Mouse (Mus musculus) G1E (cell line): Measurements from ENCODE around the gene Hpd. TPM values are rescaled to one million over a fixed set of nuclear protein-coding genes. Genes with fewer than 3 reads are reported as not detected.

Source experiments
- ATAC-seq: 2 replicates; pipeline ENCODE4 v1.8.0; 2016; ENCODE audit warnings: mild to moderate bottlenecking; ENCODE audit not compliant: insufficient number of reproducible peaks, poor library complexity, low FRiP score, severe bottlenecking; ENCODE audit errors: extremely low read depth
- DNase-seq: peaks from one replicate; pipeline ENCODE4 v3.0.0; 2012; ENCODE audit warnings: low spot score
- H3K27me3 ChIP-seq: 2 replicates; pipeline ENCODE4 v1.6.1; 2012; ENCODE audit warnings: mild to moderate bottlenecking, low read length, inconsistent platforms; ENCODE audit not compliant: insufficient read depth
- H3K36me3 ChIP-seq: replicated peaks from 2 replicates; pipeline ENCODE3; 2012; ENCODE audit warnings: mild to moderate bottlenecking, inconsistent platforms
- H3K4me1 ChIP-seq: 2 replicates; pipeline ENCODE4 v1.6.1; 2012; ENCODE audit warnings: low read depth, low read length, inconsistent platforms, mixed read lengths; ENCODE audit not compliant: insufficient read depth
- H3K4me3 ChIP-seq: 2 replicates; pipeline ENCODE4 v1.5.1; 2012; ENCODE audit warnings: low read depth, mild to moderate bottlenecking, inconsistent platforms, low read length, moderate library complexity, mixed read lengths
- H3K9me3 ChIP-seq: replicated peaks from 2 replicates; pipeline ENCODE4 v1.6.1; 2012; ENCODE audit warnings: inconsistent platforms
- CTCF ChIP-seq: IDR thresholded peaks from 2 replicates; pipeline ENCODE4 v1.5.1; 2012; ENCODE audit warnings: low read depth, low read length, inconsistent platforms, mixed read lengths
- GATA1 ChIP-seq: IDR thresholded peaks from 2 replicates; pipeline ENCODE4 v1.6.1; 2012; ENCODE audit warnings: borderline replicate concordance, low read length, inconsistent platforms, mixed read lengths
- GATA2 ChIP-seq: IDR thresholded peaks from 2 replicates; pipeline ENCODE4 v1.6.1; 2012; ENCODE audit warnings: low read depth, low read length, inconsistent platforms, borderline replicate concordance
- POLR2AphosphoS5 ChIP-seq: IDR thresholded peaks from 2 replicates; pipeline ENCODE4 v1.6.1; 2012; ENCODE audit warnings: low read depth, low read length, inconsistent platforms; ENCODE audit not compliant: insufficient replicate concordance
- TAL1 ChIP-seq: conservative IDR thresholded peaks from 2 replicates; pipeline ENCODE4 v1.6.1; 2012; ENCODE audit warnings: low read depth, low read length, inconsistent platforms, mixed read lengths
- polyA plus RNA-seq: library from polyadenylated mRNA; stranded (reverse); fragments of >175 nt; gene quantifications from 2 replicates; pipeline ENCODE4 v1.2.3, GENCODE M21; 2012
- total RNA-seq, 2 experiments: library from RNA; stranded (forward) in 1 of 2; stranded (reverse) in 1 of 2; fragments of 200-1000 nt in 1 of 2; fragments of >200 nt in 1 of 2; fragmentation: Nextera tagmentation in 1 of 2; gene quantifications; 2 replicates each; pipeline ENCODE4 v1.2.3; 2014 to 2017

The Hpd gene
- total and polyA plus RNA-seq, 3 experiments: not detected

DNA sequence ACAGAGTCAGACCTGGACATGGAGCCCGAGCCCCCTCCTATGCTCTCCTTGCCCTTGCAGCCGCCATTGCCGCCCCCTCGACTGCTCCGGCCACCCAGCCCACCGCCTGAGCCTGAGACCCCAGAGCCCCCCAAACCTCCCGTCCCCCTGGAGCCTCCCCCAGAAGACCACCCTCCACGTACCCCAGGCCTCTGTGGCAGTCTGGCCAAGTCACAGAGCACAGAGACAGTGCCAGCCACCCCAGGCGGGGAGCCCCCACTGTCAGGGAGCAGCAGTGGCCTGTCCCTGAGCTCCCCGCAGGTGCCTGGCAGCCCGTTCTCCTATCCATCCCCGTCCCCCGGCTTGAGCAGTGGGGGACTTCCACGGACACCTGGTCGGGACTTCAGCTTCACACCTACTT lies 22.7 kb downstream of the Hpd start:
- no peak for DNase-seq
- no peak overlapping the region for H3K4me3 ChIP-seq
- H3K36me3 ChIP-seq: peaks cover 97% of the 10 kb centered on the region
- ATAC-seq: no peak
- TF ChIP-seq POLR2AphosphoS5 (no peak), GATA2 (no peak), TAL1 (no peak), CTCF (no peak), GATA1 (no peak)
- H3K27me3 ChIP-seq: no peaks in the 10 kb centered on the region; the same call in 1 of the 2 replicates
- no peaks in the 10 kb centered on the region for H3K9me3 ChIP-seq
- peaks cover 31% of the 10 kb centered on the region for H3K4me1 ChIP-seq

DNA sequence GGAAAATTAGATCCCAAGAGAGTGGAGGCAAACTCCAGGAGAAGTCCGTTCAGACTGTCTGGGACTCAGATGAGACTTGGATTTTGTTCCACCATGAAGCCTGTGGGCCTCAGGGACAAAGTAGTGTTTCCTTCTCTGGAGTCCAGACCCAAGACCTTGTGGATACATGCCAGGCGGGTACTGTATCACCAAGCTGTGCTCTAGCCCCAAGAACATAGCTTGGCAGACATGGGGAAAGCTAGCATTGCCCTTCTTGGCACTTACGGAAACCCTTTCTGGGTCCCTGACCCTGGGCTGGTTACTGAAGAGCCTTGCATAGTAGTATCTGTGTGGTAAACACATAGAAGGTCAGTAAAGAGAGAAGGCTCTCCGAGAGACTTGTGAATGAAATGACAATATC lies 23.1 kb downstream of the Hpd start:
- H3K9me3 ChIP-seq: no peaks in the 10 kb centered on the region
- ATAC-seq (no peak), DNase-seq (no peak)
- H3K4me3 ChIP-seq: no peak overlapping the region
- peaks cover 31% of the 10 kb centered on the region for H3K4me1 ChIP-seq
- peaks cover 97% of the 10 kb centered on the region for H3K36me3 ChIP-seq
- H3K27me3 ChIP-seq: no peaks in the 10 kb centered on the region; the same call in 1 of the 2 replicates
- no peak for TF ChIP-seq GATA1
- TF ChIP-seq TAL1: no peak
- no peak for TF ChIP-seq GATA2
- TF ChIP-seq CTCF: no peak
- TF ChIP-seq POLR2AphosphoS5: no peak

GRCm38 (mm10) chr5:123157972-123158371 lies 24.6 kb downstream of the Hpd start:
- no peak overlapping the region for H3K4me3 ChIP-seq
- peaks cover 34% of the 10 kb centered on the region for H3K4me1 ChIP-seq
- no peak for TF ChIP-seq TAL1
- no peak for TF ChIP-seq POLR2AphosphoS5
- TF ChIP-seq CTCF: no peak
- no peak for TF ChIP-seq GATA2
- no peaks in the 10 kb centered on the region for H3K9me3 ChIP-seq
- H3K36me3 ChIP-seq: peaks cover 97% of the 10 kb centered on the region
- ATAC-seq (no peak), DNase-seq (no peak)
- H3K27me3 ChIP-seq: no peaks in the 10 kb centered on the region; the same call in 1 of the 2 replicates

GRCm38 (mm10) chr5:123156763-123157162 lies 25.8 kb downstream of the Hpd start:
- TF ChIP-seq CTCF (peak; percentile 57), TAL1 (no peak)
- H3K36me3 ChIP-seq: peaks cover 98% of the 10 kb centered on the region
- no peaks in the 10 kb centered on the region for H3K9me3 ChIP-seq
- ATAC-seq (no peak), DNase-seq (no peak)
- no peak overlapping the region for H3K4me3 ChIP-seq
- H3K4me1 ChIP-seq: peaks cover 44% of the 10 kb centered on the region
- no peaks in the 10 kb centered on the region; the same call in 1 of the 2 replicates for H3K27me3 ChIP-seq

DNA sequence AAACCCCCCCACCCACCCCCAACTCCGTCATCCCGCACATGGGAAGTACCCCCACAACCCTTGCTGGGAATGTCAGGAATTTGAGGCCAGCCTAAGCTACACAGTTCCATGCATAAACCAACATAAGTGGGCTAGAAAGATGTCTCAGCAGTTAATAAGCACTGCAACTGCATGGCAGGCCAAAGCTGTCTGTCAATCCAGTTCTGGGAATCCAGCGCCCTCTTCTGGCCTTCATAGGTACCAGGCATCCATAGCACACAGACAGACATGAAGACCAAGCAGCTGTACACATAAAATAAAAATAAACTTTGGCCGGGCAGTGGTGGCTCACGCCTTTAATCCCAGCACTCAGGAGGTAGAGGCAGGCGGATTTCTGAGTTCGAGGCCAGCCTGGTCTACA lies 27.1 kb downstream of the Hpd start:
- Histone ChIP-seq H3K36me3 (peaks cover 98% of the 10 kb centered on the region), H3K9me3 (no peaks in the 10 kb centered on the region), H3K4me3 (no peak overlapping the region), H3K4me1 (peaks cover 49% of the 10 kb centered on the region), H3K27me3 (no peaks in the 10 kb centered on the region)
- DNase-seq (peak; percentile 57), ATAC-seq (no peak)
- TF ChIP-seq TAL1 (no peak), CTCF (peak; percentile 82)

DNA sequence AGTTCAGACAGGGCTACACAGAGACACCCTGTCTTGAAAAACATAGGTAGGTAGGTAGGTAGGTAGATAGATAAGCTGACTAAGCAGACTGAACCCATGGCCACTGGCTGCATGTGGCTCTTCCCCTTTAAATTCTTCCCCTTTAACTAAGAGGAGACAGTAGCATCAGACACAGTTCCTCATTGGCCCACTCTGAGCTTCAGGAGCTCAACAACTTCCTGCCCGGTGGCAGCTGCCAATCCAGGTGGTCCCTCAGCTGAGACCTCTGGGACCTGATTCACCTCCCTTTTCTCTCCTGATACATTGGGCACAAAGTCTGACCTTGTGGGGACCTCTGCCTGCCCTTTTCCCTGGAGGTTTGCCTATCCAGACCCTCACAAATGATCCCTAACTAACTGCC lies 29.6 kb downstream of the Hpd start:
- Histone ChIP-seq H3K27me3 (no peaks in the 10 kb centered on the region), H3K9me3 (no peaks in the 10 kb centered on the region), H3K4me3 (no peak overlapping the region), H3K36me3 (peaks cover 97% of the 10 kb centered on the region), H3K4me1 (peaks cover 66% of the 10 kb centered on the region)
- TF ChIP-seq GATA2 (no peak), TAL1 (no peak), GATA1 (no peak), POLR2AphosphoS5 (no peak), CTCF (no peak)
- DNase-seq (no peak), ATAC-seq (no peak)

- ATAC-seq: no peak
- no peaks in the 10 kb centered on the region for H3K9me3 ChIP-seq
- no peak for TF ChIP-seq CTCF
- no peak for DNase-seq
- no peaks in the 10 kb centered on the region for H3K27me3 ChIP-seq
- peaks cover 70% of the 10 kb centered on the region for H3K4me1 ChIP-seq
- peak overlapping the region; percentile 4; the same call in 1 of the 2 replicates for H3K4me3 ChIP-seq
- H3K36me3 ChIP-seq: peaks cover 97% of the 10 kb centered on the region
These were observed 30.7 kb downstream of the Hpd start for GRCm38 (mm10) chr5:123151707-123152362.
